Mouse (Mus musculus) c-Kit-negative CD71-positive TER-119-positive erythroid progenitor cells, embryonic 14.5 days (primary cell): ENCODE measurements around the gene Col20a1.
A peak's percentile ranks its signal among the peaks of the same experiment; 100 is the strongest.

Experiments
- DNase-seq: peaks from one replicate; pipeline ENCODE4 v3.0.0-alpha.2; 2013; ENCODE audit warnings: low read depth, low spot score

The Col20a1 gene

GRCm38 (mm10) chr2:180986449-180986848 lies at the start of gene Col20a1:
Col20a1 (plus strand) TSS chr2:180986535.
- DNase-seq: no peak

GRCm38 (mm10) chr2:180940187-180940586 lies 46.1 kb upstream of the Col20a1 start:
- no peak for DNase-seq

GRCm38 (mm10) chr2:180941869-180942268 lies 44.5 kb upstream of the Col20a1 start:
- DNase-seq: no peak

GRCm38 (mm10) chr2:180949947-180950346 lies 36.4 kb upstream of the Col20a1 start:
- DNase-seq: no peak

GRCm38 (mm10) chr2:180952731-180953171 lies 33.6 kb upstream of the Col20a1 start:
- DNase-seq: no peak

GRCm38 (mm10) chr2:180953638-180954037 lies 32.7 kb upstream of the Col20a1 start:
- DNase-seq: no peak

GRCm38 (mm10) chr2:180954061-180955047 lies 32.0 kb upstream of the Col20a1 start, which contains the start of gene Nkain4:
Nkain4 (minus strand) TSS chr2:180954699.
- no peak for DNase-seq

GRCm38 (mm10) chr2:180959605-180960004 lies 26.7 kb upstream of the Col20a1 start:
- no peak for DNase-seq

GRCm38 (mm10) chr2:180960187-180960586 lies 26.1 kb upstream of the Col20a1 start:
- DNase-seq: no peak

GRCm38 (mm10) chr2:180962616-180963308 lies 23.6 kb upstream of the Col20a1 start:
- DNase-seq: no peak

- peak; percentile 51 for DNase-seq
Measured at GRCm38 (mm10) chr2:180963956-180964355, 22.4 kb upstream of the Col20a1 start.

- DNase-seq: no peak
Measured at GRCm38 (mm10) chr2:180966092-180966882, 20.0 kb upstream of the Col20a1 start.

- peak; percentile 71 for DNase-seq
Measured at GRCm38 (mm10) chr2:180967010-180967763, 19.1 kb upstream of the Col20a1 start, which contains the start of gene Arfgap1. Arfgap1 (plus strand) TSS chr2:180967225.

GRCm38 (mm10) chr2:180981133-180981532 lies 5.2 kb upstream of the Col20a1 start:
- no peak for DNase-seq

GRCm38 (mm10) chr2:180985635-180986034 lies 700 bp upstream of the Col20a1 start:
- no peak for DNase-seq

GRCm38 (mm10) chr2:180987001-180987400 lies 666 bp downstream of the Col20a1 start:
- no peak for DNase-seq

- no peak for DNase-seq
Measured at GRCm38 (mm10) chr2:180987432-180988030, 1.2 kb downstream of the Col20a1 start.

GRCm38 (mm10) chr2:180988347-180988913 lies 2.1 kb downstream of the Col20a1 start:
- no peak for DNase-seq

GRCm38 (mm10) chr2:180988948-180989347 lies 2.6 kb downstream of the Col20a1 start:
- no peak for DNase-seq

- DNase-seq: no peak
Measured at GRCm38 (mm10) chr2:180990347-180990746, 4.0 kb downstream of the Col20a1 start.
